Comparison of ENCODE assay signal across 8 mouse cellular contexts in the genomic region with DNA sequence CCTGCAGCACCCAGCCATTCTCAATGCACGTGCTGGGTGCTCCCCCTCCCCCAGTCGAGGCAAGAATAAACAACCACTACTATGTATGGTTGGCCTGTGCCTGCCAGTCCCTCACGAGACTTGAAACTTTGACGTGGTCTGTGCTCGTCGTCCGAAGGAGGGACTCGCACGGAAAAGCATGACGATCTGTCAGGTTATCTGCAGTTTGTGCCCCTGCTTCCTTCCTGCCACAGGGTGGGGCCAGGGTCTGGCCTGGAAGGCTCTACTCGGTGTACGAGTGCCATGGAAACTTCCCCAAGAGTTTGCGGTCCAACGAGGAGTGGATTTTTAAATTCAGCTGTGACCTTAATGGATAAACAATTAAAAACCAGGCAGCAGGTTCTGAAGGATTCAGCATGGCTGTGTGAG. TPM values are rescaled to one million over a fixed set of nuclear protein-coding genes. Genes with fewer than 3 reads are reported as not detected.
DNase-seq lines count a peak whose midpoint lies in the region; ATAC-seq lines count a peak whose summit lies in the region.

No protein-coding gene starts in this region.

- H3K4me2 ChIP-seq in forebrain, embryonic 15.5 days (replicated peaks) = peak overlapping the region; percentile 80

- H3K27me3 ChIP-seq in forebrain, embryonic 15.5 days = no peaks in the 10 kb centered on the region

- WGBS in forebrain, embryonic 15.5 days = 7% methylated on average over 14 of the region's 14 CpGs

- peaks cover 37% of the 10 kb centered on the region for H3K4me1 ChIP-seq in forebrain, embryonic 15.5 days

- peak; percentile 28 for DNase-seq in thymus, postnatal 0 days (ENCODE audit: low spot score)
- DNase-seq in thymus, postnatal 25 days = no peak
- peak; percentile 68 for DNase-seq in kidney, adult 9 months
- DNase-seq in lung, postnatal 4 days = peak; percentile 31 to 48
- DNase-seq in spleen, adult 12 weeks (ENCODE audit: low spot score) = no peak
- DNase-seq in cerebellum, adult 9-11 months = no peak
- DNase-seq in urinary bladder, postnatal 36 days (ENCODE audit: low spot score in 2 of 2) = no peak

- H3K9ac ChIP-seq in forebrain, embryonic 15.5 days (replicated peaks) = peak overlapping the region; percentile 91

- no peak overlapping the region for H3K27ac ChIP-seq in forebrain, embryonic 15.5 days (replicated peaks)

- peak overlapping the region; percentile 83 for H3K4me3 ChIP-seq in forebrain, embryonic 15.5 days

- ATAC-seq in forebrain, embryonic 15.5 days (replicated peaks) = no peak

- no peaks in the 10 kb centered on the region for H3K9me3 ChIP-seq in forebrain, embryonic 15.5 days

- H3K36me3 ChIP-seq in forebrain, embryonic 15.5 days = no peaks in the 10 kb centered on the region

RNA-seq across cellular contexts. Expression of gene Rab4a, which starts 1.2 kb away (rescaled TPM):
- polyA plus RNA-seq in thymus, postnatal 0 days (2015; fragmentation: Nextera tagmentation; extraction: Ambion mirVana) = 23.4 and 23.5 TPM in 2 replicates
- 78.2 and 78.5 TPM in 2 replicates for polyA plus RNA-seq in forebrain, embryonic 15.5 days (2015; fragmentation: Nextera tagmentation; extraction: Ambion mirVana)

RNA-seq across cellular contexts. Expression of gene Ccsap, which starts 53.0 kb away (rescaled TPM):
- polyA plus RNA-seq in thymus, postnatal 0 days (2015; fragmentation: Nextera tagmentation; extraction: Ambion mirVana) = 6.6 and 6.7 TPM in 2 replicates
- 8.2 and 8.3 TPM in 2 replicates for polyA plus RNA-seq in forebrain, embryonic 15.5 days (2015; fragmentation: Nextera tagmentation; extraction: Ambion mirVana)

Comparison
In these comparisons a context has a peak if more than half of its experiments do, and no peak if none do; other contexts are left out.
1. DNase-seq: peak in thymus, postnatal 0 days (single experiment), kidney, adult 9 months (single experiment) and lung, postnatal 4 days (2 of 2); none in thymus, postnatal 25 days (single experiment), spleen, adult 12 weeks (single experiment), cerebellum, adult 9-11 months (single experiment) and urinary bladder, postnatal 36 days (0 of 2).